Mouse (Mus musculus): ENCODE results near the gene Cept1. TPM values are rescaled to one million over a fixed set of nuclear protein-coding genes. Genes with fewer than 3 reads are reported as not detected.

The Cept1 gene
- polyA plus RNA-seq, 1 experiment from 2014 or later, result 50.6 TPM

DNA sequence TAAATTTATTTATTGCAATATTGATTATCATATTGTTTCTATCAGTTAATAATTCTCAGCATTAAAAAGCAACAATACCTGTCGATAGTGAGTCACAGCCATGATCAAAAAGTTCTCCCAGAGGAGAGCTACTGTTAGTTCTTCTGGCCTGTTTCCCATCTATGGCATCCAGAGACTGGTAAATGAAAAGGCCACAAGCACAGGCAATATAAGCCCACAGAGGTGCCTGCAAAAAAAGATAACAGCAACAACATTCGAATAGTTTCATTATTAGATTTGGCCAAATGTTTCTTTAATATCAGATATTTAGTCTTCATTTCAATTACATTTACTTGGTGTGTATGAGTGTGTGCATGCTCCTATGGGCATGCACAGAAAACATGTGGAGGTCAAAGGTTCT, 14.3 kb downstream of the Cept1 start:
- Histone ChIP-seq H3K36me3 (peaks cover 30% of the 10 kb centered on the region; the same call in 1 of the 2 replicates), H3K27ac (no peak overlapping the region), H3K4me1 (replicated peaks) (no peaks in the 10 kb centered on the region), H3K27me3 (no peaks in the 10 kb centered on the region), H3K4me2 (no peak overlapping the region), H3K4me3 (replicated peaks) (no peak overlapping the region), H3K9ac (replicated peaks) (no peak overlapping the region), H3K9me3 (no peaks in the 10 kb centered on the region)
- no peak for ATAC-seq (ENCODE audit: insufficient number of reproducible peaks, insufficient read depth, low FRiP score, low TSS enrichment, low read depth)
- WGBS, result 93% methylated on average over 2 of the region's 2 CpGs

DNA sequence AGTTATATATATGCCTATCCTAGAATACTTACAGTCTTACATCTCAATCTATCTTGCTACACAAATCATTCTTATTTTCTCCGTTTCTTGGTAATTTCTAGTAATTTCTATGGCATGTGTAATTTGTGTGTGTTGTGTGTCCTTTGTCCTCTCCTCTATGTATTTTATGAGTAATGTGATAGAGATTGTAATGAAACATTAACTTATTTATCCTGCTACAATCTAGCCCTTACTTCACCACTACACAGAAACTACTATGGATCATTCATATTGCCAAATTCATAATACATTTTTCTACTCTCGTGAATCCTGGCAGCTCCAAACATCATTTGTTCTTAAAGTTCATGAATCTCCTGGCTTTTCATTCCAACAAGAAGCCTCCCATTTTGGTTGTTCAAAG, 19.6 kb downstream of the Cept1 start:
- no peak overlapping the region for H3K27ac ChIP-seq
- no peak for ATAC-seq (ENCODE audit: insufficient number of reproducible peaks, insufficient read depth, low FRiP score, low TSS enrichment, low read depth)
- H3K27me3 ChIP-seq, result no peaks in the 10 kb centered on the region
- no peak overlapping the region for H3K4me2 ChIP-seq
- H3K4me1 ChIP-seq (replicated peaks), result no peaks in the 10 kb centered on the region
- WGBS, result 89% methylated on average over 2 of the region's 2 CpGs
- H3K9ac ChIP-seq (replicated peaks), result no peak overlapping the region
- H3K36me3 ChIP-seq, result peaks cover 8% of the 10 kb centered on the region; the same call in 1 of the 2 replicates
- no peak overlapping the region for H3K4me3 ChIP-seq (replicated peaks)
- no peaks in the 10 kb centered on the region for H3K9me3 ChIP-seq

DNA sequence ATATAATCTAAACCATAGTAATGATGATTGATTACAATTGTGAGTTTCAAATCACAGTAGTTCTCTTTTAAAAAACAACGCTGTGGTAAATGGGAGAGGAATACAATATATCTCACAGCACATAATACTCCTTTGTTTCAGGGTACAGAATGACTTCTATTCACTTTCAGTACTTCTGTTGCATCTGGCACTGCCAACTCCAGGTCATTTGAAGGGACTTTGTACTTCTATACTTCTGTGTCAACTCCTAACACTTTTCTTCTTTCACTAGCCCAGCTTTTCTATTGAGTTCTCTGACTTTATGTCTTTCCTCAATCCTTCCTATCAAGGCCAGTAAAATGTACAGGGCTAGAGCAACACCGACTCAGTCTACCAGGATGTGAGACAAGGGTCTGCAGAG, 21.2 kb downstream of the Cept1 start:
- Histone ChIP-seq H3K4me3 (replicated peaks) (no peak overlapping the region), H3K27ac (no peak overlapping the region), H3K36me3 (0 out of 2 replicates have a peak, but pooled peaks cover 3% of the 10 kb centered on the region), H3K4me2 (no peak overlapping the region), H3K9ac (replicated peaks) (no peak overlapping the region), H3K4me1 (replicated peaks) (no peaks in the 10 kb centered on the region), H3K9me3 (no peaks in the 10 kb centered on the region), H3K27me3 (no peaks in the 10 kb centered on the region)
- ATAC-seq (ENCODE audit: insufficient number of reproducible peaks, insufficient read depth, low FRiP score, low TSS enrichment, low read depth), result no peak
- 92% methylated on average over 2 of the region's 2 CpGs for WGBS

DNA sequence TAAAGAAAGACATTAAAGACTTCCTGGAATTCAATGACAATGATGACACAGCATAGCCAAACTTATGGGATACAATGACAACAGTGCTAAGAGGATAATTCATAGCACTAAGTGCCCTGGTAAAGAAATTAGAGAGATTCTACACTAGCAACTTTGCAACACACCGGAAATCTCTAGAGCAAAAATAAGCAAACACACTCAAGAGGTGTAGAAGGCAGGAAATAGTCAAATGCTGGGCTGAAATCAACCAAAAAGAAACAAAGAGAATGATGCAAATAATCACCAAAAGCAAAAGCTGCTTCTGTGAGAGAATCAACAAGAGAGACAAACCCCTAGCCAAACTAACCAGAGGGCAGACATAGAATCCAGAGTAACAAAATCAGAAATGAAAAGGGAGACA, 24.9 kb downstream of the Cept1 start:
- no peak overlapping the region for H3K4me3 ChIP-seq (replicated peaks)
- H3K9me3 ChIP-seq, result no peaks in the 10 kb centered on the region
- no peaks in the 10 kb centered on the region for H3K27me3 ChIP-seq
- no peak overlapping the region for H3K9ac ChIP-seq (replicated peaks)
- H3K4me2 ChIP-seq, result no peak overlapping the region
- H3K27ac ChIP-seq, result no peak overlapping the region
- no peaks in the 10 kb centered on the region for H3K4me1 ChIP-seq (replicated peaks)
- ATAC-seq (ENCODE audit: insufficient number of reproducible peaks, insufficient read depth, low FRiP score, low TSS enrichment, low read depth), result no peak
- 97% methylated on average over 1 of the region's 1 CpGs for WGBS
- H3K36me3 ChIP-seq, result 0 out of 2 replicates have a peak, but pooled peaks cover 9% of the 10 kb centered on the region

DNA sequence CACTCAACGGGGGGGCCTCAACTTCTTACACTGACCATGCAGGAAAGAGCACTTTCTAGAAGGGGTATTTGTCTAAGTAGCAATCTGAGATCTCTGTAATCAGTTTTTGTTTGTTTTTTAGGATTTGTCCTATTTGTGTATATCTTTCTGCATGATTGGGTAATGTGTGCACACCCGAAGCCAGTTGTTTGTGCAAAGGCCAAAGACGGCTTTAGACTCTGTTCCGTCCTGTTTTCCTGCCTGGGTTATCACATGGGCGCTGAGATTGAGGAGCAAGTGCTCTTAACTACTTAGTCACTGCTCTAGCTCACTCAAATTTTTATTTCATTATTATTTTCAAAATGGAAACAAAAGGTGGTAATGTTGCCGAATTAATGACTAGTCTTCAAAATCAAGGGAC, 32.6 kb downstream of the Cept1 start:
- Histone ChIP-seq H3K27ac (no peak overlapping the region), H3K9ac (replicated peaks) (no peak overlapping the region), H3K9me3 (no peaks in the 10 kb centered on the region), H3K4me1 (replicated peaks) (no peaks in the 10 kb centered on the region), H3K4me3 (replicated peaks) (no peak overlapping the region), H3K27me3 (no peaks in the 10 kb centered on the region), H3K36me3 (0 out of 2 replicates have a peak, but pooled peaks cover 10% of the 10 kb centered on the region), H3K4me2 (no peak overlapping the region)
- ATAC-seq (ENCODE audit: insufficient number of reproducible peaks, insufficient read depth, low FRiP score, low TSS enrichment, low read depth), result no peak
- 88% methylated on average over 6 of the region's 6 CpGs for WGBS

DNA sequence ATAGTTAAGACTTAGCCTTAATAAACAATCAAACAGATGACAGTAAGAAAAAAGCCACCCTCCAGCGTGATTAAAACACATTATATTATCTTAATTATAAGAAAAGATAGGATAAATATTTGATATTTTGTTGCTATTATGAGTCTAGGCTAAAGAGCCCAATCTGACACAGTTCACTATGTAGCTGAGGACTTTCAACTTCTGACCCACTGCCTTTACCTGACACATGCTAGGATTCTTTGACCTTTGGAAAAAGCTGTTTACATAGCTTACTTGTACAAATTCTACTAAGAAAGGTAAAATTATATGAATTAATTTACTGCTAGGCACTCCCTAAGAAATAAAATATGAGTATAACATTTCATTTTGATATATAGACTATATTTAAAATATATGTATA, 36.9 kb downstream of the Cept1 start:
- no peak overlapping the region for H3K9ac ChIP-seq (replicated peaks)
- no peaks in the 10 kb centered on the region for H3K27me3 ChIP-seq
- 88% methylated on average over 1 of the region's 1 CpGs for WGBS
- H3K4me3 ChIP-seq (replicated peaks), result no peak overlapping the region
- no peak overlapping the region for H3K27ac ChIP-seq
- no peaks in the 10 kb centered on the region for H3K9me3 ChIP-seq
- no peaks in the 10 kb centered on the region for H3K4me1 ChIP-seq (replicated peaks)
- ATAC-seq (ENCODE audit: insufficient number of reproducible peaks, insufficient read depth, low FRiP score, low TSS enrichment, low read depth), result no peak
- H3K4me2 ChIP-seq, result no peak overlapping the region
- H3K36me3 ChIP-seq, result 0 out of 2 replicates have a peak, but pooled peaks cover 7% of the 10 kb centered on the region

DNA sequence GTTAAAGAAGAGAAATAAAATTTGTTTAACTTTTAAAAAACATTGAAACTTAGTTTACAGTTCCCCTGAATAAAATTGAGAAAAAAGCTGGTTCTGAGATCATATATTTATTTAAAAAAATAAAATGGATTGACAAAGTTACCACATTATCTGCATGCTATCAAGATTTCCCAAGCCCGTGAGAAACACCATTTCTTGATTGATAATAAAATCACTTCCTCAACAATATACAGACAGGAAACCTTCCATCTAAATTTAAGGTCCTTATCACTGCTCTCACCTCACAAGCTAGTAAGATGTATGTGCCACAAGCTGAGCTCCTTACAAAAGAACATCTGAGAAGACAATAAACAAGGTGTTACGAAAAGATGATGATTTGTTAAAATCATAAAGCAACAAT, 44.7 kb downstream of the Cept1 start:
- H3K9me3 ChIP-seq, result no peaks in the 10 kb centered on the region
- no peaks in the 10 kb centered on the region for H3K27me3 ChIP-seq
- H3K4me3 ChIP-seq (replicated peaks), result no peak overlapping the region
- WGBS, result 89% methylated on average over 2 of the region's 2 CpGs
- no peaks in the 10 kb centered on the region for H3K4me1 ChIP-seq (replicated peaks)
- H3K4me2 ChIP-seq, result no peak overlapping the region
- H3K27ac ChIP-seq, result no peak overlapping the region
- ATAC-seq (ENCODE audit: insufficient number of reproducible peaks, insufficient read depth, low FRiP score, low TSS enrichment, low read depth), result no peak
- peaks cover 46% of the 10 kb centered on the region for H3K36me3 ChIP-seq
- H3K9ac ChIP-seq (replicated peaks), result no peak overlapping the region

DNA sequence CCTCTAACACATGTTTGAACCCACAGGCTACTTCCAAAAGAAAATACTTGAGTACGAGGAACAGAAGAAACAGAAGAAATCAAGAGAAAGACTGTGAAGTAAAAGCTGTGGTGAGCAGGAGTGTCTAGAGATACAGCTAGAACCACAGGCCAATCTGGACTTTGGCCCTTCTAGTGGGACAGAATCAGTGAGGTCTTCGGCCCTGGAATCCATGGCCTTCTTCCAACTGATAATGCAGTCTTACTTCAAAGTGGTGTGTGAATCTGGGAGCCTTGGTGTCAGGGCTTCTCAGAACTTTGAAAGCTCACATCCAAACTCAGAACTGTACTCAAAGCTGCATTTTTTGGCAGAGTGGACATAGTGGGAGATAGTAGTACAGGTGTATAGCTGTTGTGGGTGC, 47.1 kb downstream of the Cept1 start:
- Histone ChIP-seq H3K36me3 (peaks cover 42% of the 10 kb centered on the region), H3K4me3 (replicated peaks) (no peak overlapping the region), H3K4me2 (no peak overlapping the region), H3K9me3 (no peaks in the 10 kb centered on the region), H3K27me3 (no peaks in the 10 kb centered on the region), H3K9ac (replicated peaks) (no peak overlapping the region), H3K4me1 (replicated peaks) (no peaks in the 10 kb centered on the region), H3K27ac (no peak overlapping the region)
- WGBS, result 94% methylated on average over 2 of the region's 2 CpGs
- ATAC-seq (ENCODE audit: insufficient number of reproducible peaks, insufficient read depth, low FRiP score, low TSS enrichment, low read depth), result no peak

DNA sequence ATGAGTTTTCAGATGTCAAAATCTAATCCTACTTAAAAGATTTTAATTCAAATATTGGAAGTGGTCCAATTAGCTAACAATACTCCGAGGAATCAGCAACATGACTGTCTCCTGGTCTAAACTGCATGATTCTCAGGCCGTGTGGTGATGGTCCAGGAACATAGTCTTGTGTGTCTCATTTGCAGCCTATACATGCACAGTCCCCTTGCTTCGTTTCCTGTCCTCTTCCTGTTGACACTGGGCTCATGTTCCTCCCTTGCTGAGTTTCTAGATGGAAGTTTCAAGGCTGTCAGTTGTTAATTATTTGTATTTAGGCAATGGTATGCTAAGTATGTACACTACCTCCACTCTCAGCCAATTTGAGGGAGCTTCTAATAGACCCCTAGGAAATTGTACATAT, 50.6 kb downstream of the Cept1 start:
- WGBS, result 79% methylated on average over 3 of the region's 3 CpGs
- Histone ChIP-seq H3K9ac (replicated peaks) (no peak overlapping the region), H3K27me3 (no peaks in the 10 kb centered on the region), H3K4me2 (no peak overlapping the region), H3K4me1 (replicated peaks) (no peaks in the 10 kb centered on the region), H3K27ac (no peak overlapping the region), H3K4me3 (replicated peaks) (no peak overlapping the region), H3K9me3 (no peaks in the 10 kb centered on the region), H3K36me3 (peaks cover 14% of the 10 kb centered on the region)
- ATAC-seq (ENCODE audit: insufficient number of reproducible peaks, insufficient read depth, low FRiP score, low TSS enrichment, low read depth), result no peak

DNA sequence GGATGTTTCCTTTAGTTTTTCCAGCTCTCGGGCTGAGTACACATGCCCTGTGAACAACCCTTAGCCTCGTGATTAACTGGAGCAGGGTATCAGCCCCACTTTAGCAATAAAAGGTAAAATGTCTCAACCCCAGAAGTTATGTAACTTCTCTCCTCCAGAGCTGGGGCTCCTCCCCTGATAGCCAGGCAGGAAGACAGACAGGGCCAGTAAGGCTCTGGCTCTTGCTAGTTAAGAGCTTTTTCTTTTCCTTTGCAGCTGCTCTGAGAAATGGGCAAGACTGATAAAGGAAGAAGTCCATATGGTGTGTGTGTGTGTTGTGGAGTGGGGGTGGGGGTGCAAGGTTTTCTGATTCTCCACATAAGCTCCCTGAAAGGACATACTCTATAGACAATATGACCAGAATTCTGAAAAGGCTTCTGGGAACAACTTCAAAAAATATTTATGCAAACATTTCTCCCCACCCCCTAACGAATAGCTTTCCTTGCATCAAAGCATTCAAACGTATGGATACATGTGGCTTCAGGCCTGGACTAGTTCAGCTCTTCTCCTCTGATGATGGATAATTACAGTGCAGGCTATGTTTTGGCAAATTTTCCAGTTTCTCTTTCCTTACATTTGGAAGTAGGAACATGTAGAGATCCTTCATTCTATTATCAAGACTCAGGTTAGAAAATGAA, 51.4 kb downstream of the Cept1 start:
- no peak for ATAC-seq (ENCODE audit: insufficient number of reproducible peaks, insufficient read depth, low FRiP score, low TSS enrichment, low read depth)
- H3K27ac ChIP-seq, result no peak overlapping the region

DNA sequence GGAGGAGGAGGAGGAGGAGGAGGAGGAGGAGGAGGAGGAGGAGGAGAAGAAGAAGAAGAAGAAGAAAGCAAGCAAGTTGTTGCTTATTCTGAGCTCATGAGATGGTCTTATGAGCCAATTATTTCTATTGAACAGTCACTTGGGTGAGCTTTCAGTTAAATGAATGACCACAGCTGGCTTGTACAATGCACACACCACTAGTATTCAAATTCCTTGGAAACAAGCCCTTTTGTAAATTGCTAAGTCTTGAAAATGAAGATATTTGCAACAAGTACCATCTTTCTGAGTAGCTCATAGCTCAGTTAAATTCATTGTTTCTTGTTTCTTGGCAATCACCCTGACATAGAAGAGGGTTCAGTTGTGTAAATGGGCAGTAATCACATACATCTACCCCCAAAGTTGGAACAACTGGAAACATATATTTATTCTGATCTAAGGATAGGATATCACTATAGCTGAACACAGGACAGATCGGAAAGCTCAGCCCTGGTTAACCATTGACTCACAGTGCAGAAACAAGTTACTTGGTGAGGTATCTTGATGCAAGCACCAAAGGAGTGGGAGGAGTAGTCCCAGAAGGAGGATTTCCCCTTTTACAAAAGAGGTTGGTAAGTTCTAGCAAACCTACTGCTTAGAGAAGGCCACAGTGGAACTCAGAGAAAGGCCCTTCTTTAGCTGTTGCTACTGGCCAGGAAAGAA, 52.1 kb downstream of the Cept1 start:
- 91% methylated on average over 1 of the region's 1 CpGs for WGBS
- no peak overlapping the region for H3K9ac ChIP-seq (replicated peaks)

More for the DNA sequence above, 51.4 kb downstream of the Cept1 start:
- Histone ChIP-seq H3K9me3 (no peaks in the 10 kb centered on the region), H3K4me1 (replicated peaks) (no peaks in the 10 kb centered on the region), H3K4me2 (no peak overlapping the region), H3K27me3 (no peaks in the 10 kb centered on the region), H3K4me3 (replicated peaks) (no peak overlapping the region), H3K36me3 (peaks cover 9% of the 10 kb centered on the region), H3K9ac (replicated peaks) (no peak overlapping the region)
- WGBS, result 58% methylated on average over 4 of the region's 4 CpGs

More for the DNA sequence above, 52.1 kb downstream of the Cept1 start:
- Histone ChIP-seq H3K4me3 (replicated peaks) (no peak overlapping the region), H3K4me1 (replicated peaks) (no peaks in the 10 kb centered on the region), H3K9me3 (no peaks in the 10 kb centered on the region), H3K36me3 (peaks cover 2% of the 10 kb centered on the region), H3K4me2 (no peak overlapping the region), H3K27me3 (no peaks in the 10 kb centered on the region), H3K27ac (no peak overlapping the region)
- no peak for ATAC-seq (ENCODE audit: insufficient number of reproducible peaks, insufficient read depth, low FRiP score, low TSS enrichment, low read depth)
